Mouse (Mus musculus) stomach, embryonic 14.5 days (tissue): Measurements from ENCODE around the gene Rgl1. TPM values are rescaled to one million over a fixed set of nuclear protein-coding genes. Genes with fewer than 3 reads are reported as not detected.

ENCODE experiments used
- ATAC-seq: fragments of 200-750 bp; cut with Nextera tagmentation; 2 replicates; pipeline ENCODE4 v1.8.0; 2017; ENCODE audit warnings: low read depth, moderate TSS enrichment; ENCODE audit not compliant: insufficient number of reproducible peaks, insufficient read depth, low FRiP score
- H3K27ac ChIP-seq: fragments of 300-500 bp; sonication (generic); 2 replicates; pipeline ENCODE4 v1.5.1; 2014; ENCODE audit warnings: mild to moderate bottlenecking, low read length, moderate library complexity, mixed read lengths
- H3K27me3 ChIP-seq: fragments of 300-500 bp; sonication (generic); 2 replicates; pipeline ENCODE4 v1.6.1; 2014; ENCODE audit warnings: low read length, control low read depth, mixed read lengths; ENCODE audit not compliant: control insufficient read depth, insufficient read depth
- H3K36me3 ChIP-seq: fragments of 300-500 bp; sonication (generic); 2 replicates; pipeline ENCODE4 v1.6.1; 2014; ENCODE audit warnings: mild to moderate bottlenecking, control low read depth, low read length, moderate library complexity, mixed read lengths; ENCODE audit not compliant: control insufficient read depth, insufficient read depth
- H3K4me1 ChIP-seq: fragments of 300-500 bp; sonication (generic); 2 replicates; pipeline ENCODE4 v1.6.1; 2014; ENCODE audit warnings: low read length, control low read depth, mixed read lengths; ENCODE audit not compliant: control insufficient read depth, insufficient read depth
- H3K4me2 ChIP-seq: fragments of 300-500 bp; sonication (generic); replicated peaks from 2 replicates; pipeline ENCODE4 v1.6.1; 2014; ENCODE audit warnings: low read depth, low read length, control low read depth
- H3K4me3 ChIP-seq: fragments of 300-500 bp; sonication (generic); 2 replicates; pipeline ENCODE4 v1.5.1; 2014; ENCODE audit warnings: low read depth, low read length, control low read depth
- H3K9ac ChIP-seq: fragments of 300-500 bp; sonication (generic); replicated peaks from 2 replicates; pipeline ENCODE4 v1.6.1; 2014; ENCODE audit warnings: low read depth, mild to moderate bottlenecking, control low read depth, low read length, moderate library complexity, mixed read lengths
- H3K9me3 ChIP-seq: fragments of 300-500 bp; sonication (generic); 2 replicates; pipeline ENCODE4 v1.6.1; 2016; ENCODE audit warnings: low read depth, low read length, control low read depth; ENCODE audit not compliant: control insufficient read depth
- WGBS: fragments of 180-500 bp; shearing (Covaris S2); extraction: QIAGEN DNeasy Blood & Tissue Kit; methylation state at CpG from one replicate; pipeline ENCODE4 v1.1.7; 2014; 5-methylcytosine and 5-hydroxymethylcytosine counted together
- polyA plus RNA-seq: library from polyadenylated mRNA; unstranded; fragments of >200 nt; fragmentation: Nextera tagmentation; extraction: Ambion mirVana; gene quantifications from 2 replicates; pipeline ENCODE4 v1.2.1, GENCODE M21; 2014

Gene Rgl1
- polyA plus RNA-seq, 1 experiment from 2014 or later: 61.2 TPM

DNA sequence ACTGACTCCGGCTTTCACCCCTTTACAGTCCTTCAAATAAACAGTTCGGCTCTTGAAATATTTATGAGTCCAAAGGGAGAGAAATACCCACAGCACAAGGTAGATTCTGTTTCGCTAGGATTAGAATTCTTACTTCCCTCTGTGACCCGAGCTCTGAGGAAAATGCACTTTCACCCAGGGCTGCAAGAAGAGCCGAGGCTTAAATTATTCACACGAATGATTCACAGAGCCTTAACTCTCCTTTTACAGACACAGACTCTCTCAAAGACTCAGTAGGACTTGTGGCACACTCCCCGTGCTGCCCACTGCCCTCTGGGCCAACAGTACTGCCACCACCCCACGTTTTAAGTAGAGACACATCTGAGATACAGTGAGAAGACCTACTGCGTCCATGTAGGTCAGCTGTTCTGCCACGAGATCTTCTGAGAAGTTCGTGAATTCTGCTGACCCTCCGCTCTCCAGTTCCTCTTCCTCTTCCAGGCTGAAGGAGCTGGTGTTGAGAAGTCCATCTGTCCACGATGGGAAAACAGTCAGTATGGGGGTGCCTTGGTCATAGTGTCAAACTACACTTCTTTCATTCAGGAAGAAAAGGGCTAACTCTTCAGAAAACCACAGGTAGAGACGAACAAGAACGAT is 212.1 kb downstream of the Rgl1 start:
- H3K27ac ChIP-seq: no peak overlapping the region; the same call in 1 of the 2 replicates
- peaks cover 44% of the 10 kb centered on the region for H3K4me1 ChIP-seq
- no peak for ATAC-seq
- no peak overlapping the region for H3K4me3 ChIP-seq
- H3K36me3 ChIP-seq: no peaks in the 10 kb centered on the region; the same call in 1 of the 2 replicates
- H3K9me3 ChIP-seq: no peaks in the 10 kb centered on the region
- 68% methylated on average over 15 of the region's 15 CpGs for WGBS
- no peaks in the 10 kb centered on the region for H3K27me3 ChIP-seq
- H3K9ac ChIP-seq: no peak overlapping the region
- H3K4me2 ChIP-seq: no peak overlapping the region

DNA sequence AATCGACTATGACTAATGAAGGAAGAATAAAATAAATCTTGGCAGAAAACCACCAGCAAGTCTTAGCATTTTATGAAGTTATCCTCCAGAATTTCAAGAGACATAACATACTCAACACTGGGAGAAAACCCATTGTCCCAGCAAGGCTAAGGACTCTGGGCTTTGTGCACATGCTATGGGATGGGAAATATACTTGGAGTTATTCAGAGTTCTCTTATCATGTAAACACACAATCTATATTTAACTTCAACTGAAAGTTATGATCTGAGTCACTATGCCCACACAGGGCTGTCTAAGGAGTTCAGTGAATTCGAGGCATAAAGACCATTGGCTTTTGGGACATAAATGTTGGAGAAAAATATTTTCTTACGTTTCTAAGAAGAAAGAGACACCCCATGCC is 215.2 kb downstream of the Rgl1 start:
- peak; percentile 35; the same call in 1 of the 2 replicates for ATAC-seq

DNA sequence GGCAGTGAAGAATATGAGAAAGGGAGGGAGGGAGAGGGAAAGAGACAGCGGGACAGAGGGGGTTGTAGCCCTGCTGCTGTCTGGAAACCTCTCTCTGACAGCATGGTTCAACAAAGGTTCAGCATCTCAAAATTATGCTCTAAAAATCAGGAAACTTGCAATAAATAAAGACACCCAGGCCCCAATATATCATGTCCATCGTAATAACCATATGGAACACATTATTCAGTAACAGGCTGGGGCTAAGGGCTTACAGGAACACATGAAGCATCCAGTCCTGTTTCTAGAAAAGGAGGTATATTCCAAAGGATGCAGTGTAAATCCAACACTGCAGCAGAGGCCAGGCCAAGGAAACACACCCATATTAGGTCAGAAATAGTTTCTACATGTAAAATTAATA is 215.6 kb downstream of the Rgl1 start:
- Histone ChIP-seq H3K4me2 (no peak overlapping the region), H3K4me3 (no peak overlapping the region), H3K9ac (no peak overlapping the region), H3K36me3 (peaks cover 10% of the 10 kb centered on the region; the same call in 1 of the 2 replicates), H3K4me1 (peaks cover 27% of the 10 kb centered on the region), H3K27me3 (no peaks in the 10 kb centered on the region), H3K27ac (peak overlapping the region; percentile 92; the same call in 1 of the 2 replicates), H3K9me3 (no peaks in the 10 kb centered on the region)
- ATAC-seq: peak; percentile 74; the same call in 1 of the 2 replicates
- 37% methylated on average over 2 of the region's 2 CpGs for WGBS

More for the DNA sequence above, 215.2 kb downstream of the Rgl1 start:
- Histone ChIP-seq H3K9me3 (no peaks in the 10 kb centered on the region), H3K9ac (no peak overlapping the region), H3K36me3 (peaks cover 10% of the 10 kb centered on the region; the same call in 1 of the 2 replicates), H3K27me3 (no peaks in the 10 kb centered on the region), H3K4me2 (no peak overlapping the region), H3K27ac (peak overlapping the region; percentile 92), H3K4me3 (no peak overlapping the region), H3K4me1 (peaks cover 31% of the 10 kb centered on the region)
- 52% methylated on average over 3 of the region's 3 CpGs for WGBS

DNA sequence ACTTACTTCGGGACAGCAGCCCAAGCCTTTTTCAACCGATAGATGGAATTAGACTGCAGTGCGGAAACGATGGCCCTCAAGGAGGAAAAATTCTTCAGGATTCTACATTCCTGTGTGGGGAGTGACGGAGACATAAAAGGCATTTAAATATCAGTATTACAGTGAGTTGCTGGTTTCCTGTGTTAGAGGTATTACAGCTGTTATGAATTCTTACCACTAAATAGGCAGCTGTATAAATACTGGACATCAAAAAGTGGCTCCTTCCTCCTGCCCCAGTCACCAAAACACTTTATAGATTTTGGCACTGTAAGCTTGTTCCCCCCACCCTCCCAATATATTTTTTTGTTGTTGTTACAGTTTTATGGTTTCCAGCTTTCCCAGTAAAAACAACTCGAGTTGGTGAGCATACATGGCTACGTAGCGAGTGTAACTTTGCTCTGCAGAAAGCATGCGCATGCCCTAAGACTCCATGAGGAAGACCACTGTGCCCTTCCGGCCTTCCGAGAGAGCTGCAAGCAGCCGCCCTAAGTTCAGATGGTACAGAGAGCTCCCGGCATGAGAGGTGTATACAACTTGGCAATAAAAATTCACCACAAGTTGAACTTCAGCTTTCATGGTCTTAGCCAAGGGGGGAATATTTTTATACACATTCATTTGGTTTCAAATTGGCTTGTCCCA is 217.0 kb downstream of the Rgl1 start:
- ATAC-seq: no peak

GRCm38 (mm10) chr1:152543449-152544159 is 222.5 kb downstream of the Rgl1 start:
- no peak for ATAC-seq
- peaks cover 26% of the 10 kb centered on the region; the same call in 1 of the 2 replicates for H3K36me3 ChIP-seq
- no peaks in the 10 kb centered on the region for H3K9me3 ChIP-seq
- H3K27me3 ChIP-seq: no peaks in the 10 kb centered on the region
- H3K27ac ChIP-seq: peak overlapping the region; percentile 66; the same call in 1 of the 2 replicates
- H3K9ac ChIP-seq: no peak overlapping the region
- 78% methylated on average over 2 of the region's 2 CpGs for WGBS
- no peak overlapping the region for H3K4me2 ChIP-seq
- no peak overlapping the region for H3K4me3 ChIP-seq
- H3K4me1 ChIP-seq: 0 out of 2 replicates have a peak, but pooled peaks cover 2% of the 10 kb centered on the region

More for the DNA sequence above, 217.0 kb downstream of the Rgl1 start:
- Histone ChIP-seq H3K4me3 (no peak overlapping the region), H3K27ac (peak overlapping the region; percentile 72; the same call in 1 of the 2 replicates), H3K4me1 (peaks cover 24% of the 10 kb centered on the region; the same call in 1 of the 2 replicates), H3K27me3 (no peaks in the 10 kb centered on the region), H3K9ac (no peak overlapping the region), H3K36me3 (peaks cover 10% of the 10 kb centered on the region; the same call in 1 of the 2 replicates), H3K9me3 (no peaks in the 10 kb centered on the region), H3K4me2 (no peak overlapping the region)
- WGBS: 54% methylated on average over 13 of the region's 13 CpGs

DNA sequence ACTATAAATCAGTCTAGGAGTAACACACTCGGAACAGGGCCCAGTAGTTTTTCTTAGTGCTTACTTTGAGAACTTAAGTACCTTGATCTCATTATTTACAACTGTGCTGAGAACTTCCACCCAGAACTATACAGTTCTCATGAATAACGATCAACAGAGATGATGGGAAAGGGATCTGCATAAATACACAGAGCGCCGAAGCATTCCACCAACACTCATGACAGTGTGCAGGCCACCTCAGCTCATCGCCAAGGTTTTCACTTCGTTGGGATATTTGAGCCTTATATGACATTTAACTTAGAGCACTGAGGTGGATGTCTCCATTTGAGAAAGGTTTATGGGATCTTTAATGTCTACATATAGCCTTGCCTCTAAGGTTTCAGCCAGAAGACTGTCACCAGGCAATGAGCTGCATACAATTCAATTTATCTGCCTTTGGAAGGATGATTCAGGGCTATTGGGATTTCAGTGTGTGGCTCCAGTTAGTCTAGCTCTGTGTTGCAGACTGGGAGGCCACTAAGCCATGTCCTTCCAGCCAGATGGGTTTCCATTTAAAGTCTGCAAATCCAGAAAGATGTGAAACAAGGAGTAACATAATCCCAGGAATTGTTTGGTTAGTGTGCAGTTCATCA is 223.3 kb downstream of the Rgl1 start:
- 48% methylated on average over 6 of the region's 6 CpGs for WGBS
- peaks cover 29% of the 10 kb centered on the region; the same call in 1 of the 2 replicates for H3K36me3 ChIP-seq
- no peak overlapping the region for H3K9ac ChIP-seq
- no peaks in the 10 kb centered on the region for H3K27me3 ChIP-seq
- no peak overlapping the region for H3K4me2 ChIP-seq
- 0 out of 2 replicates have a peak, but pooled peaks cover 2% of the 10 kb centered on the region for H3K4me1 ChIP-seq
- ATAC-seq: peak; percentile 78; the same call in 1 of the 2 replicates
- H3K9me3 ChIP-seq: no peaks in the 10 kb centered on the region
- no peak overlapping the region for H3K4me3 ChIP-seq
- H3K27ac ChIP-seq: peak overlapping the region; percentile 66; the same call in 1 of the 2 replicates

- Histone ChIP-seq H3K4me2 (no peak overlapping the region), H3K4me1 (0 out of 2 replicates have a peak, but pooled peaks cover 2% of the 10 kb centered on the region), H3K9ac (no peak overlapping the region), H3K4me3 (no peak overlapping the region), H3K27me3 (no peaks in the 10 kb centered on the region), H3K27ac (no peak overlapping the region), H3K9me3 (no peaks in the 10 kb centered on the region), H3K36me3 (peaks cover 29% of the 10 kb centered on the region)
- 77% methylated on average over 3 of the region's 3 CpGs for WGBS
- no peak for ATAC-seq
Observed at GRCm38 (mm10) chr1:152540304-152540887, 225.8 kb downstream of the Rgl1 start.
